Mouse (Mus musculus) CH12.LX (cell line): ENCODE results near the gene Cdh4.

ENCODE experiments used
- CHD2 ChIP-seq: IDR thresholded peaks from 2 replicates; pipeline ENCODE4 v1.6.1; 2011; ENCODE audit warnings: low read length, improper control_type of control experiment
- CTCF ChIP-seq, 2 experiments: IDR thresholded peaks in 1 of 2; conservative IDR thresholded peaks in 1 of 2; 2 replicates each; pipeline ENCODE4 v1.5.1; 2011 to 2012; ENCODE audit warnings: low read depth in 2 of 2, low read length in 2 of 2, improper control_type of control experiment in 1 of 2, inconsistent platforms in 1 of 2, mild to moderate bottlenecking in 1 of 2, moderate library complexity in 1 of 2
- E2F4 ChIP-seq: IDR thresholded peaks from 2 replicates; pipeline ENCODE4 v1.6.1; 2011; ENCODE audit warnings: low read depth, low read length, improper control_type of control experiment; ENCODE audit not compliant: insufficient replicate concordance
- ELF1 ChIP-seq: IDR thresholded peaks from 2 replicates; pipeline ENCODE4 v1.6.1; 2014; ENCODE audit warnings: low read depth, mild to moderate bottlenecking, inconsistent platforms, low read length, improper control_type of control experiment
- GABPA ChIP-seq: IDR thresholded peaks from 2 replicates; pipeline ENCODE4 v1.6.1; 2012; ENCODE audit warnings: low read depth, low read length, improper control_type of control experiment, inconsistent platforms; ENCODE audit not compliant: insufficient replicate concordance
- HCFC1 ChIP-seq: IDR thresholded peaks from 2 replicates; pipeline ENCODE4 v1.6.1; 2012; ENCODE audit warnings: low read depth, mild to moderate bottlenecking, inconsistent platforms, low read length, improper control_type of control experiment
- IRF4 ChIP-seq: IDR thresholded peaks from 2 replicates; pipeline ENCODE4 v1.6.1; 2014; ENCODE audit warnings: low read depth, mild to moderate bottlenecking, inconsistent platforms, low read length, improper control_type of control experiment
- MAFK ChIP-seq: IDR thresholded peaks from 2 replicates; pipeline ENCODE4 v1.6.1; 2011; ENCODE audit warnings: low read length, improper control_type of control experiment; ENCODE audit not compliant: insufficient replicate concordance
- MAX ChIP-seq: IDR thresholded peaks from 2 replicates; pipeline ENCODE4 v1.6.1; 2011; ENCODE audit warnings: low read length, improper control_type of control experiment
- NRF1 ChIP-seq: IDR thresholded peaks from 2 replicates; pipeline ENCODE4 v1.6.1; 2014; ENCODE audit warnings: low read depth, mild to moderate bottlenecking, inconsistent platforms, low read length, improper control_type of control experiment, moderate library complexity
- POLR2A ChIP-seq: IDR thresholded peaks from 2 replicates; pipeline ENCODE4 v1.6.1; 2011; ENCODE audit warnings: low read depth, mild to moderate bottlenecking, improper control_type of control experiment, low read length
- USF2 ChIP-seq: conservative IDR thresholded peaks from 2 replicates; pipeline ENCODE4 v1.6.1; 2011; ENCODE audit warnings: low read depth, low read length, improper control_type of control experiment
- ZNF384 ChIP-seq: IDR thresholded peaks from 2 replicates; pipeline ENCODE4 v1.6.1; 2012; ENCODE audit warnings: low read depth, low read length, improper control_type of control experiment, inconsistent platforms

- TF ChIP-seq USF2 (no peak), HCFC1 (no peak), ZNF384 (no peak), MAX (no peak), POLR2A (no peak), CTCF (conservative IDR thresholded peaks at IDR 0.05 in 1 of 2, IDR thresholded peaks at IDR 0.05 in 1 of 2; ENCODE audit: low read depth in 2 of 2, low read length in 2 of 2) (no peak), MAFK (no peak), IRF4 (no peak), E2F4 (no peak), CHD2 (no peak), ELF1 (no peak), NRF1 (no peak), GABPA (no peak)
Observed at GRCm38 (mm10) chr2:179713326-179713725, 271.1 kb downstream of the Cdh4 start.
